Mouse (Mus musculus) gastrocnemius, postnatal 36 days (tissue): ENCODE results near the gene Sh3rf3. TPM values are rescaled to one million over a fixed set of nuclear protein-coding genes. Genes with fewer than 3 reads are reported as not detected.

Source experiments
- DNase-seq, 2 experiments: peaks; one replicate each; pipeline ENCODE4 v3.0.0; 2022
- intact Hi-C: fragments of 180-260 bp; cut with DNase I; formaldehyde crosslinking; loops from one replicate; pipeline ENCODE4 v1.15.1; 2025
- total RNA-seq, 2 experiments: library from RNA; stranded (reverse); gene quantifications; 2 replicates each; pipeline ENCODE4 v1.2.3; 2021

The Sh3rf3 gene
- total RNA-seq, 2 experiments from 2014 or later: 0.42 to 0.87 TPM

DNA sequence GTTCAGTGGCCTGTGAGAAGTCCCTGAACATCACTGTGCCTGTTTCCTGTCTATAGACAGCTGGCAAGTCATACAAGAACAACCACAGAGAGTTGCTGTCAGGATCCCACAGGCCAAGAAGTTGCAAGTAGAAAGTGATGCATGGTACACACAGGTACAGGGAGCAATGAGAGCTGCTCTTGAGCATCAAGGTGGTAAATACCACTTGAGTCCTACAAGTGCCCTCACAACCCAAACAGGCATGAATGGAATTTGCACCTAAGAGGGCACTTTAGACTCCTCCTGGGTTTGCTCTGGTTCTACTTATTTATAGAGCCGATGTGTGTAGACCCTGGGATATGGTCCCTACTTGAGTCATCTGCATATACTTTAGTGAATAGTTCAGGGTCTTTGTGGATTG is 159.0 kb downstream of the Sh3rf3 start:
- DNase-seq: no peak

DNA sequence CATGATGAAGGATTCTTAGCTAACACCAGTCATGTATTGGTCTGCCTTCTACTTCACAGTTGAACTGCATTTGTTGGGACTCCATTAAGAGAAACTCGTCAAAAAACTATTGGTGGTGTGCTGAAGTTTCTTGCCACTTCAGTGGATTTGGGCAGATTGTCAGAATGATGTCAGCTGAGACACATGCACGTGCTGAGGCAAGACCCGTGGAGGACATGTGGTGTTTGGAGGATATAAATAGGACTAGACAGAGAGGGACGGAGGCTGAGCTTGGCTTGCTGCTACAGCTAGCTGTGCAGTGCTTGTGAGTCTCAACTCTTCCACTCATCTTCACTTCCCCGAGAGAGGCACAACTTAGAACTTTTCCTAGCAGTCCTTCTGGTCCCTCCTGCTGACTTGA is 161.0 kb downstream of the Sh3rf3 start:
- DNase-seq: no peak
- intact Hi-C loops: no loop called here

More for the DNA sequence above, 159.0 kb downstream of the Sh3rf3 start:
- intact Hi-C loops: no loop called here

DNA sequence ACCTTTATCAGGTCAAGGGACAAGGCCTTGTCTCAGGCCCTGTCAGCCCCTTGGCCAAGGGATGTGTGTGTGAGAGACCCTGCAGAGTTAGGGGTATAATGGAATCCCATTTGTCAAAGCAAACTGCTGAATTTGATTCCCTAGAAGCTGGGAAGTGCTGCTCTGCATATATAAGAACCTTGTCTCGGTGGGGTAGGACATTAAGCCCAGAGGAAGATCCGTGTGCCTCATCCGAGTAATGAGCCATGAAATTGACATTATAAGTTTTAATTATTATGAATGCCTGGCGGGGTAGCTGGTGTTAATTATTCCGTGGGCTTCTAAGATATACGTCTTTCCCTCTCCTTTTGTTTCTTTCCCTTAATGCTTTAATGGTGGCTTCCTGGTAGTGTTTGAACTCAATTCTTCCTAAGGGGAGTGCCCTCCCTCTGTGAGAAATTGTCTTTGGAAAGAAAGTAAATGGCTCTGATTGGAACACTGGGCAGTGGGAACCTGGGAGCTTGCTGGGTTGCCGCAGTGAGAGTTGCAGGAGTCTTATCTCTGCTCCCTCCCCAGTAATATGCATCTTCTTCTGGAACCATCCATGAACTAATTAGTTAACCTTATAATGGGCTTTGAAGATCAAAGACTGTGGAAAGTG is 166.3 kb downstream of the Sh3rf3 start:
- intact Hi-C loops: no loop called here
- DNase-seq: no peak

DNA sequence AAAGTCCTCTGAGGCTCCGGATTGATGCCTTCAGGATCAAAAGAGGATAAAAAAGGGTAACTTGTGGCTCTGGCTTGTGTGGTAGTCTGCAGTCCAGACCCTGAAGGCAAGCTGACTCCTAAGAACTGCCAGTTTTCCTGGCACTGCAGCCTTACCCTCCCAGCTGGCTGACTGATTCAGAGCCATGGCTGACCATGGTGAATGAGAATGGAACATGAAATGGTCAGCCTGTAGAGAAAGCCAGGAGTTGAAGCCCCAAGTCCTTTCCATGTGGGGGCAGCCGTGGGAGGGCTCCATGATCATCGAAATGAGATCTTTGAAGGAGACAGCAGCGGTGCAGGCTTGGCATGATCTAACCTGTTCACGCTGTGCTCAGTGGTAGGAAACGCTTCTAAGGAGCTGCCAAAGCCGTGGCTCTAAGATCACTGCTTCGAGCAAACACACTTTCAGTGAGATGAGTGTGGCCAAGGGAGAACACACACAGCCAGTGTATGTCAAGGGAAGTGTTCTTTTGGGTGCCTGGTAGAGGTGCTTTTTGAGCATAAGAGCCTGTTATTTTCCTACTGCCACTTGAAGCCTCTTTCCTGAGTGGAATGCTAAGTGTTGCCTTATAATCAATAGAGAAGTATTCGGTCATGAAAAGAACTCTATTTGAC is 168.6 kb downstream of the Sh3rf3 start:
- intact Hi-C loops: no loop called here
- DNase-seq: no peak

DNA sequence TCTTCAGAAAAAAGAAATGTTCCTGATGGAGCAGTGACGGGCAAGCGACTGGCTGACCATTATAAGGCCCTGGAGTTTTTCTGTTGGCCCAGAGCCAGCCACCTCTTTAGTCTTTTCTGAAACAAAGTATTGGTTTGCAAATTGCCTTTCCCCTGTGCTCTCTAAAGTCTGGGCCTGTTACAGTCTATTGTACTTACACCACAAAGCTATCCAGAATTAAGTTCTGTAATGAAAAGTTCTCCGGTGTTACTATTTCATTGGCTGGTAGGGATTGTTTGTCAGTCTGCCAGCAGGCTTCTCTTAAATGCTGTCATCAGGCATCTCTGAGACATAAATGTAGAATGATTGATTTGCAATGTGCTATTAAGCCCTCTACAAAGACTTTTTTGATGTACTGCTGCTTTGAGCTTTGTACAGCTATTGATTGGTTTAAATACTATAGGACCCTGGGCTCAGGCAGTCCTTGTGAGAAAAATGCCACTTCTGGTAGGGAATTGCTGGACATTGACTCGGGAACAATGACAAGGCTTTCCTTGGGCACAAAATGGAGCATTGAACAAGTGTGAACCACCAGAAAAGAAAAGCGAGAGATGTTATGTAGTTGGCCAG is 169.5 kb downstream of the Sh3rf3 start:
- DNase-seq: no peak
- intact Hi-C loops: no loop called here

DNA sequence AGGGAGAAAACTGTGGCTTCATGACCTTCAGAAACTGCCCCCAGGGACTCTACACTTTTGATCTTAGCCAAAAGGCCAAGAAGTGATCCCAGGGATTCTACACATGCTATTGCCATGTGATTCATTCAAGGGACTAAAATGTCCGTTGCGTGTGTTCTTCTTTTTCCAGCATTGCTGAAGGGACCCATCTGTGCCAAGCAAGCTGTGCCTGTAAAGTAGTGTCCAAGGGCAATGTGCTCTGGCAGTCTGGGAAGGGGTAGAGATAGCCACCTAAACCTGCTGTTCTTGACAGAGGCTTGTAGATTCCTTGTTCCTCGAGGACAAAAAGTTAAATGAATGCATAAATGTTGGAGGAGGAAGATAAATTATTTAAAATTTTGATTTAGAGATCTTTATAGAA is 178.5 kb downstream of the Sh3rf3 start:
- no peak for DNase-seq
- intact Hi-C loops: loop anchor here (5.0 kb wide), 1 partner anchor 179 kb away; the partner anchor contains the start of gene Sh3rf3

DNA sequence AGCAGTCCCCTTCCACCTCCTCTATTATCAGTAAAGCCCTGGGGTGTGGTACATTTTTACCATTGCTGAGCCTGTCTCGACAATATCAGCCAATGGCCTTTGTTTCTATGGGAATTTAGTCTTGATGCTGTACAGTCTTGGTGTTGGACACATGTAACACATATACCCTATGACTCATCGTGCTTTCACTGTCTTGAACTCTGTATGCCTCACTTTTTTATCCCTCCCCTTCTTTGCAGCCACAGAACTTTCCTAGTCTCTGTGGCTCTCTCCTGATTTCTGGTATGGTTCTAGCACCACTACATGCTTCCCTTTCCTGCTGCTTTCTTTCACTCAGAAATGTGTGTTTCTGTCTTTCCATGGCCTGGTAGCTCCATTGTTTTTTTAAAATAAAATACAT is 181.6 kb downstream of the Sh3rf3 start:
- intact Hi-C loops: loop anchor here (5.0 kb wide), 1 partner anchor 182 kb away; the partner anchor contains the start of gene Sh3rf3
- DNase-seq: no peak

DNA sequence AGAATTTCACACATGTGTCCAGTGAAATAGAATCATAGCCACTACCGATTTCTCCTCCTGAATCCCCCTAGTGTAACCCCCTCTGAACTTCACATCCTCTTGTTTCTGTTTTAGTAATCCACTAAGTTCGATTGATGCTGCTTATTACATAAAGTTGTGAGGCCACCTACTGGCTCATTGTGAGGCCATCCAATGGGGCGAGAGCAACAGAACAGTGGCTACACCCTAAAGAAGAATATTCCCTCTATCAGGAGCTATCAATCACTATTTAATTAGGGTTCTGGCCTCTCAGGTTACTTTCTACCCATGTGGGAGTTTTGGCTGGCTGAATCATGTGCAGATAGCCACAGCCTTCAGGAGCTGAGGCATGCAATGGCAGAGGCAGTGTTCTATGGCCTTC is 182.0 kb downstream of the Sh3rf3 start:
- no peak for DNase-seq
- intact Hi-C loops: no loop called here

DNA sequence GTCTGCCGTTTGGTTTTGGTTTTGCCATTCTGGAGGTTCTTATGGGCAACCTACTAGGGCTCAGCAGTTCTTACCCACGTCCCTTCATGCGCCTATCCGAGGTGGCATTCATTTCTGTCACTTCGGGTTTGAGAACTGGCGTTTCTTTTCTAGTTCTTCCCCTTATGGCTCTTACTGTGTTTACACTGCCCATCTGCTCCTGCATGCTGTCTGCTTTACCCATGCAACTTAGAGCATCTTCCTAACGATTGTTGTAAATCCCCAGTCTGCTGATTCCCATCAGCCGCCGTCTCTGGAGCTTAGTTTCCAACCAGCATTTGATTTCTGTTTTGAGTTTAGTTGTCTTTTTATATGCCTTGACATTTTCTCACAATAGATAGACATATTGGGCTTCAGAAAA is 189.2 kb downstream of the Sh3rf3 start:
- no peak for DNase-seq
- intact Hi-C loops: no loop called here

DNA sequence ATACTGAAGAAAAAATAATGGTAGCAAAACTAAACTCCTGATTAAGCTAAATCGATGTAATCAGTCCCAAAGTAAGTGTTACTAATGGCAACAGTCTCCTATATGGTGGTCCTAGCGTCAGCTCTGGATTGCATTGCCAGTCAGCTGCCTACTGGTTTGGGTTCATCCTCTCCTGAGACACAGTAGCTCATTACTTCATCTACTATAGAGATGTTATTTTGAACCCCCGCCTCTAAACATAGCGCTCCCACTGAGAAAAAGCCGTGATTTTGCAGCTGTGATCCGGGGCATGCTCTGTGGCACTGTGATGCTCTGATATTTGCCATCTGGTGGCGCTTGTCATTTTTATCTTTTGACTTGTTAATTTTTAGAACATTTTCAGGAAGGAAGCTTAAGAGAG is 198.3 kb downstream of the Sh3rf3 start:
- intact Hi-C loops: no loop called here
- DNase-seq: no peak

DNA sequence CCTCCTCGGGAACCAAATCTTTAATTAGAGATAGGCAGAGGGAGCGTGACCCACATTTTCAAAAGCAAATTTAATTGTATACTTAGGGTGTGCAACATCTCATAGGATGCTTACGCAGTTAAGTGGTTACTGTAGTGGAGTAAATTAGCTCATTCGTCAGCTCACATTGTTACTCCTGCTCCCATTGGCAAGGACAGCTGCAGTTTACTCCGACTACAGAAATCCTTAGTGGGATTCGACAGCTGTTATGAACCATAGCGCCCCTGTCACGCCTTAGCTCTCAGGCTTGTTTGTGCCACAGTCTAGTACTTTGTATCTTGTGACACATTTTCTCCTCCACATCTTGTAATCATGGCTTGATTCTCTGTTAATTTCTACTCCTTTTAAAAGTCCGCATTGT is 200.5 kb downstream of the Sh3rf3 start:
- intact Hi-C loops: no loop called here
- no peak for DNase-seq

DNA sequence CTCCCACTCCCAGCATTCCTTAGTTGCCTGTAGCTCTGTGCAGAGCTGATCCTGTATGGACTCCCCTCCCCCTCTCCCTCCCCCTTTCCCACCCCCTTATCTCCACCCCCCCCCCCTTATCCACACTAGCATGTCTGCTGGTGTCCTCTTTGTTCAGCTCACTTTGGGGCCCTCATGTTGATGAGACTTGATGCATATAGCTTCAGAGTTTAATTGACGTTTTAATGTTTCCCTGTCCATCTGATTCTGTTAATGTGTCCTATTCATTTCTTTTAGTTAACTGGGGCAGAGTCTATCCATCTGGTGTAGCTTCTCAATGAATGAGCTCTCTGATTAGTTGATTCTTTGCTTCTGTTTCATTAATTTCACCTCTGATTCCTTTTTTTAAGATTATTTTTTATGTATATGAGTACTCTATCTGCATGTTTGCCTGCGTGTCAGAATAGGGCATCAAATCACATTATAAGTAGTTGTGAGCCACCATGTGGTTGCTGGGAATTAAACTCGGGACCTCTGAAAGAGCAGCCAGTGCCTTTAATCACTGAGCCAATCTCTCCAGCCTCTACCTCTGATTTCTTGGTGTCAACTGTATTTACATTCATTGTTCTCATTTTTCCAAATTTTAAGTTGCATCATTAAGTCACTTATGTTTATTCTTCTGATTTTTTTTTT is 206.3 kb downstream of the Sh3rf3 start:
- intact Hi-C loops: no loop called here
- DNase-seq: no peak

DNA sequence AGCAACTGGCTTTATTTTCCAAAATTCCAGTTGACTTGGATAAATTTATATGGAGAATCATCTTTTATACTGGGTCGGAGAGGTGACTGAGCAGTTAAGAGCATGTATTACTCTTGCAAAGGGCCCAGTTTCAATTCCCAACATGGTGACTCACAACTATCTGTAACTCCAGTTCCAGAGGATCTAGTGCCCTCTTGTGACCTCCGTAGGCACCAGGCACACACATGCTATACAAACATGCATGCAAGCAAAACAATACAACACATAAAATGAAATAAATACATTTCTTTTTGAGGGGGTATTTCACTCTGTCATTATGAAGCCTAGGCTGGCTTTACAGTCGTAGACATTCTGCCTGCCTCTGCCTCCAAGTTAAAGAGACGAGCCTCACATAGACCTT is 237.3 kb downstream of the Sh3rf3 start:
- DNase-seq: no peak
- intact Hi-C loops: no loop called here

DNA sequence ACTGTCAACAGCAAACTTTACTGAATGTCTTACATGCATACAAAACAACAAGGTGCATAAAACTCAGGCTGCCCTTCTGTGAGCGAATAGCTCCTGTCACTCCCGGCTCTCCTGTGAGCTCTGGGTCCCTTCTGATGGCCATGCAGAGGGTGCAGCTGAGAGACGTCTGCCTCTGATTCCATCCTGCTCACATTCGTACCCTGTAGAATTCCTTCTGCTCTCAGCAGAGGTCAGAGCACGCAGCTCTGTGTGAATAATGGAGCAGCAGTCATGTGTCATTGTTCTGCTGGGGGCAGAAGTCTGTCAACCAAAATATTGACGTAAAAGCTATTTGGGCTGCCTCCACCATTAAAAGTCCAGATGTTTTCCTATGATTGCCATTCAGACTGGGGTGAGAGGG is 243.1 kb downstream of the Sh3rf3 start:
- intact Hi-C loops: no loop called here
- DNase-seq: no peak

DNA sequence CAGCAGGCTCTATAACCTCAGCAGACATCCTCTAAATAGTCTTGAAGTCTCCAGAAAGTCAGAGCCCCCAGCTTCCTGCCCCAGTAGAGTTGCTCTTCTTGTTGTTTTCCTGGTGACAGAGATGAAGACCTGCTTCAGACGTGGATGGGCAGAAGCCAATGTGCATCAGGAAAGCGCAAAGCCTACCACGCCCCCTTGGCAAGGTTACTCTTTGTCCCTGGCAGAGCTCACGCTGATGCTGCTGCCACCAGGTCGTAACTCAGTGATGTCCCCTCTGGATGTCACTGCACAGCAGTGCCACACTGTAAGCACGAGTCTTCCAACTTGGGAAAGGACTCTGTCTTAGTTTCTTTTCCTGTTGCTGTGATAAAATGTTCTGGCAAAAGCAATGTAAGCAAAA is 253.6 kb downstream of the Sh3rf3 start:
- DNase-seq: no peak
- intact Hi-C loops: no loop called here

DNA sequence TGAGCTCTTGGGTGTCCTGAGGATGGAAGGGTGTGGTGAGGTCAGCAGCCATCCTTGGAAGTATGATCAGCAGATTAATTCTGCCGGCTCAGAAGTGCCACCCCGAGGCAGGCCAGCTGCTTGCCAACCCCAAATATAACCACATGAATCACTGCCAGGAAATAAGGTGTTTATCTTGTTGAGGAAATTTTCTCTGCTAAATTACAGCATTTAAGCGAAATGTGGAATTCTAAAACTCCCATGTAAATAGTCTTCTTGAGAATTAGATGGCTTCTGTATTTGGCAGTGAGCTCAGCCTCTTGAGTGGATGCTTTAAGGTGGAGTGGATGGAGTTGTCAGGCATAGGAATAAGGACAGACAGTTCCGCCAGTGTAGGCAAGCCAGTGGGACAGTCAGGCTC is 259.7 kb downstream of the Sh3rf3 start:
- DNase-seq: no peak
- intact Hi-C loops: no loop called here

DNA sequence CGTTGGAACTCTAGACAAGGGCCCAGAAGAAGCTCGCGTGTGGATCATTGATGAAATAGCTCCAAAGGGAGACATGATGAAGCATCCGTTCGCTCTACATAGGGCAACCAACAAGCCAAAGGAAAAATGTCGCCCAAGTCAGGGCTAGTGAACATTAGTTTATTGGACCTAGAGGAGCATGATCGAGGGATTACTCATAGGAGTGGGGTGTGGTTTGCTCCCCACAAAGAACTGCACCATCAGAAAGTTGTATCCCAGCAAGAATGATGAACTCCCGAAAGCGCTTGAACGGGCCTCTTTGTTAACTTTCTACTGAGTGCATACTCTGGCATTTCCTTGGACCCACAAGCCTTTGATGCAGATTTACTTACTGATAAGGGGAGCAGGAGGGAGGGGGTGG is 263.5 kb downstream of the Sh3rf3 start:
- DNase-seq: no peak
- intact Hi-C loops: no loop called here

DNA sequence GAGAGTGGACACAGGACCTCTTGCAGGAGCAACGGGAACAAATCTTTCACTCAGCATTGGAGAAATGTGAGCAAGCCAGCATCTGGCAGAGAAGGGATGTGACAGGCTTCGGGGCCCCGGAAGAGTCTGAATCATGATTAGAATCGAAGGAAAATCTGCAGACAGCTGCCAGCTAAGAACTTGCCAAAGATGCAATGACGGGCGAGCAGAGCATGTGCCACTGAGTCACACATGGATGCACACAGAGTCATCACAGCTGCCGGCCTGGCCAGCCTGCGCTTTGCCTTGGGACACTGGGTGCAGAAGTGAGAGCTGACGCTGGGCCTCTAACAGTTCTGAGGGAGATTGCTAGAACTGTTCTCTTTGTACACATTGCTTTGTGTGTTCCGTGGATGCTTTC is 264.8 kb downstream of the Sh3rf3 start:
- DNase-seq: peak in 1 of 2 experiments; percentile 10

DNA sequence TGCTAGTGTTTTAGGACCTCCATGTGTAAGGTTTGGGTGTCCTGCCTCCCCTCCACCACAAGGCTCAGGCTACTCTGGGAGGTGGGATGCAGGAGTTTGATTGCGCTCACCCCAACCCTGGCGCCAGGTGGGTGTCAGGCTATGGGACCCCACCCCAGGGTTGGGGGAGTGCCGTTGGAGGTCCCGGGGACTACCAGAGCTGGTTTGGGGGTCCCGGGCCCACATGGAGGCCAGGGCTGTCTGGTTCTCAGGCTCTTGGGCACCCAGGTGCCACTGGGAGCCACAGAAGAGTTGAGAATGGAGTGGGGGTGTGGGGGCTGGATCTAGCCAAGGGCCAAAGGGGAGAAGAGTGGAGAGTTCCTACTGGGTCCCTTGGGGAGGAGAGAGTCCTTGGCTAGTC is 272.4 kb downstream of the Sh3rf3 start:
- no peak for DNase-seq
- intact Hi-C loops: no loop called here

More for the DNA sequence above, 264.8 kb downstream of the Sh3rf3 start:
- intact Hi-C loops: no loop called here

DNA sequence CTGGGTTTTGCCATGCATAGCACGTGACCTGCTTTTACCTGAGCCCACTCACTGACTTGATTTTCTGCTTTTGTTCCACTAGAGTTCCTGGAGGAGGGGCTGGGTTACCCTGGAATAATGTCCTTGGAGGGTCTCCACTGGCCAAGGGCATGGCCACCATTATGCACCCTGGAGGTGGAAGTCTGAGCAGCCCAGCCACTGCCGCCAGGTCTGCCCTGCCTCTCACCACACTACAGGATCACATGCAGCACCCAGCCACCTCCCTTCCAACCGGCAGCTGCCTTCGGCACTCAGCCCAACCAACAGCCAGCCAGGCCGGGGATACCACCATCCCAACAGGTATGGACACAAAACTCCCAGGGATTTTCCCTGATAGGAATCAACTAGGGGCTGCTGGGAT is 273.4 kb downstream of the Sh3rf3 start:
- intact Hi-C loops: no loop called here
- no peak for DNase-seq

DNA sequence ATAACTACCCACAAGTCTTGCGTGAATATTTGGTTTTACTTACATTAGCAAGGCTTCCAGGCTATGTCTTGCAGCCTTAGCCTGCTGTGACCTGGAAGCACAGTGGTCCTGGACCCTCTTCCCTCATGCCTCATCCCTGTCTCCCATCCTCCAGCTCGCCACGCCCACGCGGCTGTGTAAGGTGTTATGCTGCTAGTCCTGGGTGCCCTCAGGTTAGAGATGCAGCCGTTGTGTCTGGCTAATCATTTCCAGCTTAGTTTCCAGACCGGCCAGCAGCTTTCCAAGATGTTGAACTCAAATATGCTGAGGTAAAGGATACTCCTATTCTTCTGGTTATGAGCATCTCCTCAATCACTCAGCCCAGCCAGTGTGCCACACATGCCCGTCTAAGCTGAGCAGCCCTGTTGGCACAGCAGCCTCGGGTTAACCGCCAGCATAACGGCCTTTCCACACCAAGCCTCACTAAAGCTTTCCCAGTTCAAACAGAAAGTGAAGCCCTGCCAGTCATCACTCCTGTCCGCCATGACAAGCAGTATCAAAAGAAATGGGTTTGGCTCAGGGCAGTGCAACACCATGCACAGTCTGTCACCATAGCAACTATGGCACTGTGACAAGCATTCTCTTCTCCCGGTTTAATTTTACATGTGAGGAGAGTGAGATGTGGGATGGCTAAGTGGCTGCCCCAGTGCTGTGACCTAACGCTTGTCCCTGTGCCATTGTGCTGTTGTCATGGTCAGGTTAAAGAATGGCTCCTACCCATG is 276.9 kb downstream of the Sh3rf3 start:
- no peak for DNase-seq
- intact Hi-C loops: no loop called here
